Mouse (Mus musculus): ENCODE results near the gene Htatip2. TPM values are rescaled to one million over a fixed set of nuclear protein-coding genes. Genes with fewer than 3 reads are reported as not detected.

Gene Htatip2
- 18.8 TPM for polyA plus RNA-seq (2014; fragmentation: Illumina TruSeq; extraction: RNeasy Lipid Tissue Mini Kit (QIAGEN cat#74804); ENCODE audit: insufficient read depth, low read depth, low replicate concordance)

DNA sequence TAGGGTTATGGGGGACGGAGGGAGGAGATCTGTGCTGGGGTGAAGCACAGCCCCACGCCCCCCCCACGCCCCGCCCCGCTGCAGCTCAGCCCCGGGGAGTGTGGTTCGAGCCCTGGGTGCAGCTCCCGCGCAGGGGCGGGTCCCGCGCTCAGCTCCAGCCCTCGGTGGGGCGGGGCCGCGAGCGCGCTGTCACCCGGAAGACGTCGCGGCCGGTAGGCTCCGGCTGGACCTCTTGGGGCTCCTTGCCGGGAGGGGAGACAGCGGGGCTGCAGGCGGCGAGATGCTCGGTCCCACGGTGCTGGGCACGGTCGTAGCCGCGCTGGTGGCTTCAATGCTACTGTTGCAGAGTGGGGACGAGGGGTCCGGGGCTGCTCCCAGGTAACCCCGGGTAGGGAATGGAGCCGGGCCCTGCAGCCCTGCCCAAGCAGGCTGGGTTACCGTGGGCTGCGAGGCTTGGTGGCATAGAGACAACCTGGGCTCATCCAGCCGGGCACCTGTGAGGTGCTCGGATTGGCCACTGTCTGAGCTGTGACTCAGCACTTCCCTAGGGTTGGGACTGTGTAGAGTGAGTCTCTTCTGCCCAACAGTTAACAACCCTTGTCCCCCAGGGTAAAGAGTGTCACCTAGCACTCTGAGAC, at the start of gene Htatip2:
Gene Htatip2 (plus strand): TSS at position 182 of the 638 bp plus-strand sequence.

DNA sequence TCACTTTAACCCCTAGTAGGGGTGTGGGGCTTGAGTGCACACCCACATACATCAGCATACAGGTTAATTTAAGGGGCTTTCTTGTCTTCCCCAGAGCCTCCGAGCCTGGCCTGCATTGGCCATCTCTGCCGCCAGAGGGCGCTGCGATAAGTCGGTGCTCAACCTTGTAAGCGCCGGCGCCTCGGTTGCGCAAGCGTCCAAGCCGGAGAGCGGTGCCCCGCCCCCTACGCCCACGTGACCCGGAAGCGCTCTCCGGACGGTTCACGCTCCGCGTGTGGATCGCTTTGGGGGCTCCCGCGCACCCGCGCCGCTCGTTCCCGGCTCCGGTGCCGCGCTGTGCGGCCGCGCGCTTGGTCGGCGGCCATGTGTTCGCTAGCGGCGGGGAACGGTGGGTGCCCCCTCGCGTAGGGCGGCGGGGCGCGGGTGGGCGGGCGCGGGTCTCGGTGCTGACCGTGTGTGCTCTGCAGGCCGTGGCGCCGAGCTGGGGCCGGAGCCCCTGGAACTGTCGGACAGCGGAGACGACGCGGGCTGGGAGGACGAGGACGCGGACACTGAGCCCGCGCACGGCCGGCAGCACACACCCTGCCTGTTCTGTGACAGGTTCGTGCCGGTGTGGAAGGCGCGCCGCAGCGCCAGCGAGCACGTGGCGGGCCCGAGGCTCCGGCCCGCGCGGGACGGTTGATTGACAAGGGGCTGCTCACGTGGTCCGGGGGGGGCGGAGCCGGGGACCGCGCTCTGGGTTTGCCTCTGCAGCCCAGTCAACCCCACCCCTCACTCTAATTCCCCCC, 19.4 kb downstream of the Htatip2 start, which contains the start of gene Prmt3:
Gene Prmt3 (plus strand): TSS at position 233 of the 788 bp plus-strand sequence.

Other genes with a start within 250 kb of the Htatip2 start
- gene Dbx1, start 122.3 kb upstream of the Htatip2 start, polyA plus RNA-seq (2014; fragmentation: Illumina TruSeq; extraction: RNeasy Lipid Tissue Mini Kit (QIAGEN cat#74804); ENCODE audit: insufficient read depth, low read depth, low replicate concordance) = not detected
- gene Prmt3, start 19.2 kb downstream of the Htatip2 start, polyA plus RNA-seq (2014; fragmentation: Illumina TruSeq; extraction: RNeasy Lipid Tissue Mini Kit (QIAGEN cat#74804); ENCODE audit: insufficient read depth, low read depth, low replicate concordance) = 9.0 TPM
- gene Slc6a5, start 151.0 kb downstream of the Htatip2 start, polyA plus RNA-seq (2014; fragmentation: Illumina TruSeq; extraction: RNeasy Lipid Tissue Mini Kit (QIAGEN cat#74804); ENCODE audit: insufficient read depth, low read depth, low replicate concordance) = not detected
- 0.15 TPM for gene Nell1, start 215.7 kb downstream of the Htatip2 start, polyA plus RNA-seq (2014; fragmentation: Illumina TruSeq; extraction: RNeasy Lipid Tissue Mini Kit (QIAGEN cat#74804); ENCODE audit: insufficient read depth, low read depth, low replicate concordance)

Data from lung, adult 10 weeks (tissue).